Mouse (Mus musculus): ENCODE results near the gene Nme1. TPM values are rescaled to one million over a fixed set of nuclear protein-coding genes. Genes with fewer than 3 reads are reported as not detected.

Gene Nme1
- polyA plus RNA-seq, 1 experiment from 2014 or later = 444 TPM

- peak overlapping the region; percentile 56 for H3K9ac ChIP-seq (replicated peaks; ENCODE audit: low read depth, low read length)
- peak overlapping the region; percentile 51 for H3K4me3 ChIP-seq (ENCODE audit: low read depth, low read length)
- peak overlapping the region; percentile 76 for H3K27ac ChIP-seq (ENCODE audit: low read depth, low read length)
- no peaks in the 10 kb centered on the region for H3K9me3 ChIP-seq (ENCODE audit: control insufficient read depth, low read length)
- peaks cover 8% of the 10 kb centered on the region; the same call in 1 of the 2 replicates for H3K4me1 ChIP-seq (ENCODE audit: control insufficient read depth, insufficient read depth, low read length)
- ATAC-seq (ENCODE audit: low read depth) = peak; percentile 96
- H3K4me2 ChIP-seq (ENCODE audit: low read depth, low read length) = peak overlapping the region; percentile 93
- under 1% methylated on average over 61 of the region's 67 CpGs for WGBS
- H3K27me3 ChIP-seq (ENCODE audit: control insufficient read depth, insufficient read depth, low read length) = no peaks in the 10 kb centered on the region
- H3K36me3 ChIP-seq (ENCODE audit: control insufficient read depth, insufficient read depth, low read length) = peaks cover 28% of the 10 kb centered on the region
Measured at GRCm38 (mm10) chr11:93955256-93956150, 12.8 kb downstream of the Nme1 start.

DNA sequence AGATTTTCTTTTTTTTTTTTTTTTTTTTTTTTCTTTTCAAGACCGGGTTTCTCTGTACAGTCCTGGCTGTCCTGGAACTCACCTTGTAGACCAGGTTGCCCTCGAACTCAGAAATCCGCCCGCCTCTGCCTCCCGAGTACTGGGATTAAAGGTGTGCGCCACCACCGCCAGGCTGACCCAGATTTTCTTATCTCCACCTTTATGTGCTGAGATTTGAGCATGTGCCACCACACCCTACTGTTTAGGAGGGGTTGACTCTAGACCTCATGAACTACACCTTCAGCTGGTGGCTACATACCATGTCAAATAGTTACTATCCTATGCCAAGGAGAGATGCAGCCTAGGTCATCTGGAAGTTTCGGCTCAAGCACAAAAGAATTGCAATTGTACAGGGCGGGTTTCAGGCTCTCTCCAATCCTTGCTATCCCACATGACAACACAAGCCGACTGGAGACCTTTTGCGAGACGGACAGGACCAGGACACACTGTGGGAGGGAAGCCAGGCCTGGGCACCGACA, 13.5 kb downstream of the Nme1 start:
- peak overlapping the region; percentile 51 for H3K4me3 ChIP-seq (ENCODE audit: low read depth, low read length)
- peak overlapping the region; percentile 93 for H3K4me2 ChIP-seq (ENCODE audit: low read depth, low read length)
- ATAC-seq (ENCODE audit: low read depth) = peak; percentile 22; the same call in 1 of the 2 replicates
- peak overlapping the region; percentile 76; the same call in 1 of the 2 replicates for H3K27ac ChIP-seq (ENCODE audit: low read depth, low read length)
- peaks cover 23% of the 10 kb centered on the region for H3K36me3 ChIP-seq (ENCODE audit: control insufficient read depth, insufficient read depth, low read length)
- peak overlapping the region; percentile 56 for H3K9ac ChIP-seq (replicated peaks; ENCODE audit: low read depth, low read length)
- H3K27me3 ChIP-seq (ENCODE audit: control insufficient read depth, insufficient read depth, low read length) = no peaks in the 10 kb centered on the region
- 44% methylated on average over 13 of the region's 13 CpGs for WGBS
- H3K4me1 ChIP-seq (ENCODE audit: control insufficient read depth, insufficient read depth, low read length) = peaks cover 8% of the 10 kb centered on the region; the same call in 1 of the 2 replicates
- no peaks in the 10 kb centered on the region for H3K9me3 ChIP-seq (ENCODE audit: control insufficient read depth, low read length)

DNA sequence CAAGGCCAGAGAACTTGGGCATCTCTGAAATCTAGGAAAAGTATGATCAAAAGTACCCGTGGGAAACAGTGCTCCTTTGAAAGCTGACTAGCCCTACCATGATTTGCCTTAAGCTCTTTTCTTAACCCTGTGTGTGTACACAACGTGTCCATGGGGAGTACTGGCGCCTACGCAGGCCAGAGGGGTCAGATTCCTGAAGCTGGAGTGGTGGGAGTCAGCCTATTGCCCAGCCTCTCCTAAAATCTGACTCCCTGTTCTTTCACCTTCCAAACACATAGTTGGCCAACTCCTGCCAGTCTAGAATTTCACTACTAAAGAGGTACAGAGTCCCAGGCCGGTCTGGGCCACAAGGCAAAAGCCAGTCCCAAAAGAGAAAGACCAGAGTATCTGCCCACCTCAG, 15.9 kb downstream of the Nme1 start:
- Histone ChIP-seq H3K36me3 (ENCODE audit: control insufficient read depth, insufficient read depth, low read length) (peaks cover 5% of the 10 kb centered on the region; the same call in 1 of the 2 replicates), H3K27ac (ENCODE audit: low read depth, low read length) (no peak overlapping the region)

DNA sequence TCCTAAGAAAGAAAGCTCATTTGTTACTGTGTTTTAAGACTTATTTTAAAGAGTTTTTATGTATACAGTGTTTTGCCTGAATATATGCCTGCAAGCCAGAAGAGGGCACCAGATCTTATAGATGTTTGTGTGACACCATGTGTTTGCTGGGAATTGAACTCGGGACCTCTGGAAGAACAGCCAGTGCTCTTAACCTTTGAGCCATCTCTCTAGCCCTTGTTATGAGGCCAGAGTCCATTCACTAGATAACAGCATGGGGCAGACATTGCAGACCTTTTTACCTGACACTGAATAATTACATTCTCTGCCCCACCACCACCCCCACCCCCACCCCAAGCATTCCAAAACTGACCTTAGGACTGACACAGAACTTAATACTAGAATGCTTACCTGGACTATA, 18.3 kb downstream of the Nme1 start:
- ATAC-seq (ENCODE audit: low read depth) = no peak
- Histone ChIP-seq H3K9ac (replicated peaks; ENCODE audit: low read depth, low read length) (no peak overlapping the region), H3K9me3 (ENCODE audit: control insufficient read depth, low read length) (no peaks in the 10 kb centered on the region), H3K36me3 (ENCODE audit: control insufficient read depth, insufficient read depth, low read length) (peaks cover 5% of the 10 kb centered on the region; the same call in 1 of the 2 replicates), H3K4me3 (ENCODE audit: low read depth, low read length) (no peak overlapping the region), H3K4me2 (ENCODE audit: low read depth, low read length) (no peak overlapping the region), H3K27ac (ENCODE audit: low read depth, low read length) (no peak overlapping the region), H3K4me1 (ENCODE audit: control insufficient read depth, insufficient read depth, low read length) (peaks cover 4% of the 10 kb centered on the region; the same call in 1 of the 2 replicates), H3K27me3 (ENCODE audit: control insufficient read depth, insufficient read depth, low read length) (no peaks in the 10 kb centered on the region)
- 97% methylated on average over 1 of the region's 1 CpGs for WGBS

More for the DNA sequence above, 15.9 kb downstream of the Nme1 start:
- no peaks in the 10 kb centered on the region for H3K27me3 ChIP-seq (ENCODE audit: control insufficient read depth, insufficient read depth, low read length)
- no peaks in the 10 kb centered on the region for H3K9me3 ChIP-seq (ENCODE audit: control insufficient read depth, low read length)
- H3K4me1 ChIP-seq (ENCODE audit: control insufficient read depth, insufficient read depth, low read length) = peaks cover 8% of the 10 kb centered on the region; the same call in 1 of the 2 replicates
- no peak overlapping the region for H3K4me3 ChIP-seq (ENCODE audit: low read depth, low read length)
- ATAC-seq (ENCODE audit: low read depth) = no peak
- H3K9ac ChIP-seq (replicated peaks; ENCODE audit: low read depth, low read length) = no peak overlapping the region
- WGBS = 78% methylated on average over 5 of the region's 5 CpGs
- no peak overlapping the region for H3K4me2 ChIP-seq (ENCODE audit: low read depth, low read length)

GRCm38 (mm10) chr11:93948887-93949567, 19.3 kb downstream of the Nme1 start:
- ATAC-seq (ENCODE audit: low read depth) = no peak
- no peak overlapping the region for H3K4me2 ChIP-seq (ENCODE audit: low read depth, low read length)
- no peaks in the 10 kb centered on the region for H3K27me3 ChIP-seq (ENCODE audit: control insufficient read depth, insufficient read depth, low read length)
- no peak overlapping the region for H3K9ac ChIP-seq (replicated peaks; ENCODE audit: low read depth, low read length)
- WGBS = 94% methylated on average over 9 of the region's 9 CpGs
- peaks cover 5% of the 10 kb centered on the region; the same call in 1 of the 2 replicates for H3K36me3 ChIP-seq (ENCODE audit: control insufficient read depth, insufficient read depth, low read length)
- no peaks in the 10 kb centered on the region for H3K4me1 ChIP-seq (ENCODE audit: control insufficient read depth, insufficient read depth, low read length)
- H3K4me3 ChIP-seq (ENCODE audit: low read depth, low read length) = no peak overlapping the region
- H3K9me3 ChIP-seq (ENCODE audit: control insufficient read depth, low read length) = no peaks in the 10 kb centered on the region
- H3K27ac ChIP-seq (ENCODE audit: low read depth, low read length) = no peak overlapping the region

GRCm38 (mm10) chr11:93944986-93945385, 23.3 kb downstream of the Nme1 start:
- Histone ChIP-seq H3K27me3 (ENCODE audit: control insufficient read depth, insufficient read depth, low read length) (no peaks in the 10 kb centered on the region), H3K27ac (ENCODE audit: low read depth, low read length) (no peak overlapping the region), H3K4me1 (ENCODE audit: control insufficient read depth, insufficient read depth, low read length) (no peaks in the 10 kb centered on the region), H3K9ac (replicated peaks; ENCODE audit: low read depth, low read length) (no peak overlapping the region), H3K9me3 (ENCODE audit: control insufficient read depth, low read length) (no peaks in the 10 kb centered on the region), H3K36me3 (ENCODE audit: control insufficient read depth, insufficient read depth, low read length) (peaks cover 3% of the 10 kb centered on the region), H3K4me3 (ENCODE audit: low read depth, low read length) (no peak overlapping the region), H3K4me2 (ENCODE audit: low read depth, low read length) (no peak overlapping the region)
- no peak for ATAC-seq (ENCODE audit: low read depth)
- 71% methylated on average over 3 of the region's 3 CpGs for WGBS

- Histone ChIP-seq H3K4me3 (ENCODE audit: low read depth, low read length) (no peak overlapping the region), H3K36me3 (ENCODE audit: control insufficient read depth, insufficient read depth, low read length) (peaks cover 23% of the 10 kb centered on the region)
- ATAC-seq (ENCODE audit: low read depth) = no peak
Measured at GRCm38 (mm10) chr11:93940906-93941305, 27.4 kb downstream of the Nme1 start.

DNA sequence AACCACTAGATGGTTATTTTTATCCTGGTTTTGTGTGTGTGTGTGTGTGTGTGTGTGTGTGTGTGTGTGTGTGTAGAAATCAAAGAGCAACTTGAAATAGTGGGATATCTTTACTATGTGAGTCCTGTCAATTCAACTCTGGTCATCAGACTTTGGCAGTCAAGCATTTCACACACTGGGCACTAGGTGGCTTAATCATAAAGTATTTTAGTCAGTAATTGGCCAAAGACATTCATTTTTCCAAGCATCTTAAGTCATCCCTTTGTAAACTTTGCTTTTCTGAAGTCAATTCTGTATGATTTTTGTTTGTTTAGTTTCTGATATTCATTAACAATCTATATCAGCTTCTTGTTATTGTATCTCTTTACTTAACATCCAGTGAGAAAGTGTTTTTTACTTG, 39.2 kb downstream of the Nme1 start:
- Histone ChIP-seq H3K9me3 (ENCODE audit: control insufficient read depth, low read length) (no peaks in the 10 kb centered on the region), H3K4me2 (ENCODE audit: low read depth, low read length) (no peak overlapping the region), H3K4me1 (ENCODE audit: control insufficient read depth, insufficient read depth, low read length) (no peaks in the 10 kb centered on the region), H3K36me3 (ENCODE audit: control insufficient read depth, insufficient read depth, low read length) (peaks cover 40% of the 10 kb centered on the region), H3K27me3 (ENCODE audit: control insufficient read depth, insufficient read depth, low read length) (no peaks in the 10 kb centered on the region), H3K27ac (ENCODE audit: low read depth, low read length) (no peak overlapping the region), H3K4me3 (ENCODE audit: low read depth, low read length) (no peak overlapping the region), H3K9ac (replicated peaks; ENCODE audit: low read depth, low read length) (no peak overlapping the region)
- no peak for ATAC-seq (ENCODE audit: low read depth)

More at GRCm38 (mm10) chr11:93940906-93941305, 27.4 kb downstream of the Nme1 start:
- H3K27ac ChIP-seq (ENCODE audit: low read depth, low read length) = no peak overlapping the region
- H3K9me3 ChIP-seq (ENCODE audit: control insufficient read depth, low read length) = no peaks in the 10 kb centered on the region
- no peak overlapping the region for H3K9ac ChIP-seq (replicated peaks; ENCODE audit: low read depth, low read length)
- no peak overlapping the region for H3K4me2 ChIP-seq (ENCODE audit: low read depth, low read length)
- H3K27me3 ChIP-seq (ENCODE audit: control insufficient read depth, insufficient read depth, low read length) = no peaks in the 10 kb centered on the region
- 91% methylated on average over 2 of the region's 2 CpGs for WGBS
- no peaks in the 10 kb centered on the region for H3K4me1 ChIP-seq (ENCODE audit: control insufficient read depth, insufficient read depth, low read length)
